Mouse (Mus musculus) mouse embryonic stem cell (cell line): ENCODE measurements around the gene Fzd7.

Experiments used
- in situ Hi-C, 2 experiments: fragments of 300-500 bp; cut with MboI; formaldehyde crosslinking; loops; 1 replicate in 1 of 2; 3 replicates in 1 of 2; pipeline ENCODE4 v1.14.3; 2019 to 2020; ENCODE audit warnings: low sequenced_read_pairs in 2 of 2, low pct_unique_long_range_greater_than_20kb in 1 of 2, mixed read lengths in 1 of 2; ENCODE audit not compliant: unreplicated experiment in 1 of 2

Fzd7 gene

GRCm38 (mm10) chr1:59488481-59488880 lies 6.3 kb downstream of the Fzd7 start:
- in situ Hi-C loops = no loop called here

GRCm38 (mm10) chr1:59488991-59489390 lies 6.8 kb downstream of the Fzd7 start:
- in situ Hi-C loops = no loop called here

GRCm38 (mm10) chr1:59491517-59491916 lies 9.3 kb downstream of the Fzd7 start:
- in situ Hi-C loops = no loop called here

GRCm38 (mm10) chr1:59492432-59492831 lies 10.2 kb downstream of the Fzd7 start:
- in situ Hi-C loops = no loop called here

- in situ Hi-C loops = no loop called here
Measured at GRCm38 (mm10) chr1:59495970-59496369, 13.7 kb downstream of the Fzd7 start.

GRCm38 (mm10) chr1:59497741-59498613 lies 15.8 kb downstream of the Fzd7 start:
- in situ Hi-C loops = no loop called here

- in situ Hi-C loops = no loop called here
Measured at GRCm38 (mm10) chr1:59499327-59499726, 17.1 kb downstream of the Fzd7 start.

GRCm38 (mm10) chr1:59502355-59502754 lies 20.1 kb downstream of the Fzd7 start:
- in situ Hi-C loops = no loop called here

GRCm38 (mm10) chr1:59503659-59504301 lies 21.6 kb downstream of the Fzd7 start:
- in situ Hi-C loops = no loop called here

- in situ Hi-C loops = no loop called here
Measured at GRCm38 (mm10) chr1:59504302-59504700, 22.1 kb downstream of the Fzd7 start.

GRCm38 (mm10) chr1:59508463-59509139 lies 26.4 kb downstream of the Fzd7 start:
- in situ Hi-C loops = no loop called here

- in situ Hi-C loops = no loop called here
Measured at GRCm38 (mm10) chr1:59511566-59512270, 29.5 kb downstream of the Fzd7 start.

- in situ Hi-C loops = no loop called here
Measured at GRCm38 (mm10) chr1:59516026-59516917, 34.0 kb downstream of the Fzd7 start, which contains the start of gene Gm973. Gene Gm973 (plus strand): TSS chr1:59516264.

GRCm38 (mm10) chr1:59520226-59520837 lies 38.1 kb downstream of the Fzd7 start:
- in situ Hi-C loops = no loop called here

GRCm38 (mm10) chr1:59522456-59522855 lies 40.2 kb downstream of the Fzd7 start:
- in situ Hi-C loops = no loop called here

GRCm38 (mm10) chr1:59523378-59523958 lies 41.2 kb downstream of the Fzd7 start:
- in situ Hi-C loops = no loop called here

- in situ Hi-C loops = no loop called here
Measured at GRCm38 (mm10) chr1:59524071-59524470, 41.8 kb downstream of the Fzd7 start.
